Mouse (Mus musculus) embryo, embryonic 9.5 days (tissue): ENCODE results near the gene Dusp13.

Experiments used
- DNase-seq: peaks from one replicate; pipeline ENCODE4 v3.0.0-alpha.2; 2017; ENCODE audit errors: extremely low spot score

Dusp13 gene

DNA sequence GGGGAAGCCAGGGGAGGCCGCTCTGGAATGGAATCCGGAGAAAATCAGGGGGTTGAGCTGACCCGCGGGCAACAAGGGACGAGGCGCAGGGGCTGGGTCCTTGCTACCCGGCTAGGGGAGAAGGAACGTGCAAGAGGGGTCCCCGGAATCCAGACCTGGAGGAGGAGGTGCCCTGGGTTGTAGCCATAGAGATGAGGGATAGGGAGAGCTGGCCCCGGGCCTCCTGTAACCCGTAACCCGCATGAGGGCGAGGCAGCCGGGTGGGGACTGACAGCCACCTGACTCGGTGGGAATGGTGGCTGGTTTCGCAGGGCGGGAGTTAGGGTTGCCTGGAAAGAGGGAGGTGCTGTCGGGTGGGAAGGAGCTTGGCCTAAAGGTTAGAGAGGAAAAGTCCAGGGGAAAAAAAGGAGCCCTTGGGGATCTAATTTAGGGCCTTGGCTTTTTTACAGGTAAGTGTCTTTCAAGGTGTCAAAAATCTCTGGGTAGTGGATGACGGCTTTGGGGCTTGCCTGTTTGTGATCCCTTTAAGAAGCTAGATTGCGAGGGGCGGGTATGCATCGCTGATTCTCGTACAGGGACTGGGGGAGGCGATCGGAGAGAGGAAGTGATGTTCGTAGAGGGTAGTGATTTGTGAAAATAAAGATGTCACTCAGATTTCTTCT is at the start of gene Dusp13:
TSS of gene Dusp13 (minus strand) at position 301 of the 662 bp plus-strand sequence.
- DNase-seq: peak; percentile 68

- no peak for DNase-seq
Observed at GRCm38 (mm10) chr14:21800641-21801040, 49.7 kb upstream of the Dusp13 start.

DNA sequence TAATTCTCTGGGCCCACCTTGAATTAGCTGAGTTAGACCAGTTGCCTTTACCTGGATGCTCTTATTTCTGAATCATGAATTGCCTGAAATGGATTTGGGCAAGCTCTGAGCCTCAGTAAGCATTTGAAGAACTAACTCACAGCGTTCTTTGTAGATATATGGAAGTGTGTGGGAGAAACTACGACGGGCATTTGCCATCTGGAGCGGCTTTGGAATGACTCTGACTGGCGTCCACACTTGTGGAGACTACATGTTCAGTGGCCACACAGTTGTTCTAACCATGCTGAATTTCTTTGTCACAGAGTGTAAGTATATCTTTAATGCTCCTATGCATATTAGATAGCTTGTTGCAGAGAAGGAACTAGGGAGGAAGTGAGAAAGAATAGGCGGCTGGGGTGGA is 41.3 kb upstream of the Dusp13 start:
- no peak for DNase-seq

DNA sequence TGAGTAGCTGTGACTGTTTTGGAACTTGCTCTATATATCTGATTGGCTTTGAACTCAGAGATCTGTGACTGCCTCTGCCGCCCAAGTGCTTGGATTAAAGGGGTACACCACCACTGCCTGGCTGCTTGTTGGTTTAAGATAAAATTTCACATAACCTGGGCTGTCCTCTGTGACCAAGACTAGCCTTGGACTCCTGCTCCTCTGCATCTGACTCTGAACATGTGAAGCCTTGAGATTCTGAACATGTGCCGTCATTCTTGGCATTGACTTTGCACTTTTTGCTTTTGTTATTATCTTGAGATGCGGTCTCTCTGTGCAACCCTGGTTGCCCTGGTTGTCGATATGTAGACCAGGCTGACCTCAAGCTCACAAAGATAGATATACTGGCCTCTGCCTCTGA is 40.7 kb upstream of the Dusp13 start:
- DNase-seq: no peak

GRCm38 (mm10) chr14:21790585-21791251 is 39.7 kb upstream of the Dusp13 start:
- no peak for DNase-seq

DNA sequence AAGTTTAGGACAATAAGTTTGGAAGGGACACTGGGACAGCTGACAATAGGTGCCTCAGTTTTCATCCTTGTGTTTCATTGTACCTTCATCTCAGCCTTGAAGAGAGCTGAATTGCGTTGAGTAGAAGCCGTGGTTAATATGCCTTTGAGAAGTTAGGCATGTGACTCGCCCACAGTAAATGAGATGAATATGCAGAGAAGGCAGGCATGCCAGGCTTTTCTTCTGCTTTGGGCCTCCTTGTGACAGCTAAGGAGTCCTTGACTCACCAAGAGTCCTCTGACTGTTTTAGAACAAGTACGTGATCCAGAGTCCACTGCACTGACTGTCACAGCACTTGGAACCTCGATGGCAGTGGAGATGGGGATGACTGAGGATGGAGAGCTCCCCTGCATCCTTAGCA is 37.1 kb upstream of the Dusp13 start:
- DNase-seq: no peak

DNA sequence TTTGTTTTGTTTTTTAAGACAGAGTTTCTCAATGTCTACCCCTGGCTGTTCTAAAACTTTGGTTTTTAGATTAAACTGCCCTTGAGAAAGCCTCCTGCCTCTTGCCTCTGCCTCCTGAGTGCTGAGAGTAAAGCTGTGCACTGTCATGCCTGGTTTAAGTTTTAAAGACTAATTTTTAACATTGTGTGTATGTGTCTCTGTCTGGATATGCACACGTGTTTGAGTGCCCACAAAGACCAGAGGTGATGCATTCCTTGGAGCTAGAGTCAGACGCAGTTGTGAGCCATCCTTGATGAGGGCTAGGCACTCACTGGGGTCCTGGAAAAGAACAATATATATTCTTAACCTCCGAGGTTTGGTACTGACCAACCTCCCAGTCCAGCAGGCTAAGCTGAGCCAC is 36.4 kb upstream of the Dusp13 start:
- no peak for DNase-seq

DNA sequence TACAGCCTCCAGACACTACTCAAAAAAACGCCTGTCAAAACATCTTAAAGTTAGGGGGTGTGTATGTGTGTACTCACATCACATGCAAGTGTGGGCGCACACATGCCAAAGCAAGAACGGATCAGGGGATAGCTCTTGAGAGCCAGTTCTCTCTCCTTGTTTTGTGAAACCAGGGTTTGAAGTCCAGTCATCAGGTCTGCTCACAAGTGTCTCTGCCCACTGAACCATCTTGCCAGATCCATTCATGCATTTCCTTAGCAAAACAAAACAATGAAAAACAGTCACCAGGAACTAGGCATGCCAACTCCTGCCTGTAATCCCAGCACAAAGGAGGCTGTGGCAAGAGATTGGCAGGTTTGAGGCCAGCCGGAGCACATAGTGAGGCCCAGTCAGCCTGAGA is 35.5 kb upstream of the Dusp13 start:
- no peak for DNase-seq

- no peak for DNase-seq
Observed at GRCm38 (mm10) chr14:21776201-21776600, 25.2 kb upstream of the Dusp13 start.

- DNase-seq: no peak
Observed at GRCm38 (mm10) chr14:21773946-21774345, 23.0 kb upstream of the Dusp13 start.

- no peak for DNase-seq
Observed at GRCm38 (mm10) chr14:21772506-21773281, 21.7 kb upstream of the Dusp13 start.

DNA sequence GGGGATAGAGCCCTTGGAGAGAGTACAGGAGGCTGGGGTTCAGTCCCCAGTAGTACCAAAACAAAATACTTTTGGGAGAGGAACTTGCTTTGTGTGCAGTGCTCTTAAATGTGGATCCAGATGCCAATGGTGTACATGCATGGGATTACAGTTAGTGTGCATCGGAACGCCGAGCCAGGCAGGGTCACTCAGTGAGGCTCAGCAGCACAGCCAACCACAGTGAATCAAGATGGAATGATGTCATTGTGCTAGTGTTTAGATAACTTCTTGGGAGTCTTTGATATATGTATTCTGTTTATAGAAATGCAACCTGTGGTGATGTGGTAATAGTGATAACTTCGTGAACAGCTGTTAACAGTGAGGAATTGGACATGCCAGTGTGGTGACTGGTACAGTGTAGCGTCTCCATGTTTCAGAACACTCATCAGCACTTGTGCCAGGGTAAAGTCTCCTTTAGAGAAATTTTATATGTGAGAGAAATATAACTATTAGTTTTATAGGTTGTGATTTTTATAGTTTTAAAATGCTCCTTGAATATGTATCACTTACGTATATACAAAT is 15.5 kb upstream of the Dusp13 start:
- no peak for DNase-seq

GRCm38 (mm10) chr14:21765754-21766397 is 14.9 kb upstream of the Dusp13 start:
- DNase-seq: no peak

DNA sequence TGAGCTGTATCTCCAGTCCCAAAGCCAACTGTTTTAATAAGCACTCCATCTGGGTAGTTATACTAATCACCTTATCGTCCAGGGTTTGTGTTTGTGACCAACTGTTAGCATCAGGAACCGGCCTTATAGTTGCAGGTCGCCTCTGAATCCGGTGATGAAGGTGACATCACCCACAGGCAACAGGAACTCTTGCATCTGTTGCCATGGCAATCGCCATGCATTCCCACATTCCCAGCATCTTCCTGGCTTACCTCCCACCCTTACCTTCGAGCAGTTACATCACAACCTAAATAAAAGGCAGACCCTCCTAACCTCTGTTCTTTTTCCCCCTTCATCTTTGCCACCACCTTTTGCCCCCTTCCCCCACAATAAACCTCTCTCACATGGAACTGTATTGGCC is 13.7 kb upstream of the Dusp13 start:
- DNase-seq: no peak

DNA sequence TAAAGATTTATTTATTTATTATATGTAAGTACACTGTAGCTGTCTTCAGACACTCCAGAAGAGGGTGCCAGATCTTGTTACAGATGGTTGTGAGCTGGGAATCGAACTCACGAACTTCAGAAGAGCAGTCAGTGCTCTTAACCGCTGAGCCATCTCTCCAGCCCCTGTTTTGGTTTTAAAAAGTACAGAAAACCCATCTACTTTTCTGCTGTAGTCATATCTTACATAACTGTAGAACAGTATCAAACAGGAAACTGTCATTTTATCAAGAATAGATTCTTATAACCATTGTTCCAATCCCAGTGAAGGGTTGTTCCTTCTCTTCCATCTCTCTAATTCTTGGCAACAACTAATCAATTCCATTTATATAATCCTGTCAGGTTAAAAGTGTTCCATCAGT is 12.8 kb upstream of the Dusp13 start:
- DNase-seq: no peak

- no peak for DNase-seq
Observed at GRCm38 (mm10) chr14:21761560-21761959, 10.6 kb upstream of the Dusp13 start.

DNA sequence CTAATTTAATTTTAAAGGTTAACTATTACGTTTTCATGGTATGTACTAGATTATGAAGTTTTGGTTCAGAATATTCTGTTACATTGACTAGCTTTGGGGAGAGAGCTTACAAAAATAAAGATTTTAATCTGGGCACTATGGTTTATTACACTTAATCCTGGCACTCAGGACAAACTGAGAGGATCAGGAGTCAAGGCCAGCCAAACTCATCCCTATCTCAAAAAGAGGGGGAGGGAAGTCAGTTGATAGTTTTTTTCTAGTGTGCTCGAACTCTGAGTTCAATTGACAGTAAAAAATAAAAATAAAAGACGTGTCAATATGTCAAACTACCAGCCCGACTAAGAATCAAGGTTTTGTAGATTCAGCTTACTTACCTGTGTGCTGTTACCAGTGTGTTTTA is 2.4 kb upstream of the Dusp13 start:
- no peak for DNase-seq

DNA sequence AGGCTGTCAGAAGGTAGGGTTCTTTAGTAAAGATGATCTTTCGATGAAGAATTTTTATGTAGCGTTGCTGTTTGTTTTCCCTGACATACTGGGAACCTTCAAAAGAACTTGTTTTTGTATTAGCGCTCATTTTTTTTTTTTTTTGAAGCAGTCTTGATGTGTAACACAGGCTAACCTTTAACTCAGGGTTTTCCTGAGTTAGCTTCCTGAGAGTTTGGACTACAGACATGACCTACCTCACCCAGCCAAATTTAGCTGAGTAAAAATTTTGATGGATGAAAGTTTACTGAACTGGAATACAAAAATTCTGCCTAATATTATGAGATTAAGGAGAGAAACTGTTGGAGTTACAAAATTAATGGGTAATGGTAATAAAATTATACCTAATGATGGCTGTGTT is 1.4 kb upstream of the Dusp13 start:
- DNase-seq: no peak

DNA sequence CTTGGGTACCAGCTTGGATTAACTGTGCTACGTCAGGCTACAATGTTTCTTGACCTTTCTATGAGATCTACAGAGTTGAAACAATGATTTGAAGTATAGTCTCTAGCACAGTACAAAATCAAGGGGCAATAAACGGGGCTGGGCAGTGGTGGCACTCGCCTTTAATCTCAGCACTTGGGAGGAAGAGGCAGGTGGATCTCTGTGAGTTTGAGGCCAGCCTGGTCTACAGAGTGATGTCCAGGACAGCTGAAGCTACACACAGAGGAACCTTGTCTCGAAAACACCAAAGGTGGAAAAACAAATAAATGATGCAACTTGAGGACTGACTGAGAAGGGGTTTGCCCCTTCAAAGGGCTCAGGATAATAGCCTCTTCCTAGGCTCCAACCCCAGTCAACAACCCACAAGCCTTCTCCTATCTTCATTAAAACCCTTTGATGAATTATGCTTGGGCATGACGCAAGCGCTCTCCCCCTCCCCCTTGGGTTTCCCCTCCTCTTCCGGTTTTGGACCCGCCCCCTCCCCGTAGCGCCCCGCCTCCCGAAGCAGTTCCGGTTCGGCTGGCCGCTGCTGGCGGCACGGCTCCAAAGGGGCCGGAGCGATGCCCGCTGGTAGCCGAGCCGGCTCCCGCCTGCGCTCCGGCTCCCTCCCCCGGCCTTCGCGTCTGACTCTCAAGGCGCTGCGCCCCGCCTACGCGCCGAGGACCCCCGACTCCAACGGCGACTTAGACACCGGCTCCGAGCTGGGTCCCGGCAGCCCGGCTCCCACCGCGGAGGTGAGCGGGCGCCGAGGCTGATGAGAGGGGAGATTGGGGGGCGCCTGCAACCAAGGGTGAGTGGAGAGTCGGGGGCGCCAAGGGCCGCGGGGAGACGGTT is 737 bp downstream of the Dusp13 start, which contains the start of gene Samd8:
TSS of gene Samd8 (plus strand) at position 524 of the 873 bp plus-strand sequence.
- DNase-seq: peak; percentile 92

GRCm38 (mm10) chr14:21748142-21748870 is 2.7 kb downstream of the Dusp13 start:
- DNase-seq: peak; percentile 37
